Mouse (Mus musculus): ENCODE results near the gene Dlgap1. TPM values are rescaled to one million over a fixed set of nuclear protein-coding genes. Genes with fewer than 3 reads are reported as not detected.
A peak's percentile ranks its signal among the peaks of the same experiment; 100 is the strongest.

The Dlgap1 gene
- polyA plus RNA-seq, 1 experiment from 2014 or later, result 7.4 TPM

- H3K9ac ChIP-seq, result no peak overlapping the region
- no peak for ATAC-seq (ENCODE audit: low FRiP score)
- 94% methylated on average over 9 of the region's 9 CpGs for WGBS
These were observed 657.5 kb downstream of the Dlgap1 start for GRCm38 (mm10) chr17:70626396-70626795.

GRCm38 (mm10) chr17:70626925-70627324 is 658.1 kb downstream of the Dlgap1 start:
- Histone ChIP-seq H3K4me1 (peaks cover 11% of the 10 kb centered on the region; the same call in 1 of the 2 replicates), H3K9ac (no peak overlapping the region), H3K27ac (no peak overlapping the region), H3K36me3 (replicated peaks) (no peaks in the 10 kb centered on the region), H3K4me2 (no peak overlapping the region), H3K9me3 (no peaks in the 10 kb centered on the region), H3K27me3 (no peaks in the 10 kb centered on the region), H3K4me3 (replicated peaks) (no peak overlapping the region)
- 81% methylated on average over 6 of the region's 6 CpGs for whole genome bisulfite sequencing
- no peak for ATAC-seq (ENCODE audit: low FRiP score)

More at GRCm38 (mm10) chr17:70626396-70626795, 657.5 kb downstream of the Dlgap1 start:
- Histone ChIP-seq H3K4me3 (replicated peaks) (no peak overlapping the region), H3K36me3 (replicated peaks) (no peaks in the 10 kb centered on the region), H3K4me1 (peaks cover 11% of the 10 kb centered on the region; the same call in 1 of the 2 replicates), H3K27ac (no peak overlapping the region), H3K27me3 (no peaks in the 10 kb centered on the region), H3K9me3 (no peaks in the 10 kb centered on the region), H3K4me2 (no peak overlapping the region)

DNA sequence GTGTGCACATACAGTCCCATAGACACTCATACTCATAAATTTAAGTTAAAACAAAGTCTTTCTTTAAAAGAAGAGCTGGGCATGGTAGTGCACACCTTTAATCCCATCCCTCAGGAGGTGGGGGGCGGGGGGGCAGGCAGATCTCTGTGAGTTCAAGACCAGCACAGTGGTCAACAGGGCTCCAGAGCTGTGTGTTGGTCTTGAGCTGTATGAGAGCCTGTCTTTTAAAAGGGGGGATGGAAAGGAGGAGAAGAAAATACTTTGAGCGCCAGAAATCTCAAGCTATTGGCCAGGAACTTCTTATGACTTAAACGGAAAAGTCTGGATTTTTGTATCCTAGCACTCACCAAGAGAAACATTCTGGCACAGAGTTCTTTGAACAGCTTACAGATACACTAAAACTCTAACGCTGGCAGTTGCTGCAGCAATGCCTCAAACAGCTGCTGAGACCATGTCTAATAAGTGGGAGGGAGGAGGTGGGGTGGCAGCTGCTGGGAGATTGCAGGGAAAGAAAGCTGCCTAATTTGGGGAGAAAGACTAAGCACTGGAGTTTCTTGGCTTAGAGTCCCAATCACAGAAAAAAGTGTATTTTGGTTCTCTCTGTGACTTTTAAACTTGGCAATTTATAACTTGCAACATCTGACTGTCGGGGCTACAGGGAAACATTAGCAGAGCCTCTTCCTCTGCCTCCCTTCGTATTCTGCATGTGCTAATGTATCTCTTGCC is 660.9 kb downstream of the Dlgap1 start:
- ATAC-seq (ENCODE audit: low FRiP score), result no peak
- no peak overlapping the region for H3K4me3 ChIP-seq (replicated peaks)
- H3K4me1 ChIP-seq, result peaks cover 23% of the 10 kb centered on the region
- 65% methylated on average over 6 of the region's 6 CpGs for WGBS
- H3K9ac ChIP-seq, result no peak overlapping the region
- no peaks in the 10 kb centered on the region for H3K9me3 ChIP-seq
- H3K4me2 ChIP-seq, result no peak overlapping the region
- 0 out of 2 replicates have a peak overlapping the region, but pooled peaks have one; percentile 8 for H3K27ac ChIP-seq
- H3K36me3 ChIP-seq (replicated peaks), result no peaks in the 10 kb centered on the region
- H3K27me3 ChIP-seq, result no peaks in the 10 kb centered on the region

DNA sequence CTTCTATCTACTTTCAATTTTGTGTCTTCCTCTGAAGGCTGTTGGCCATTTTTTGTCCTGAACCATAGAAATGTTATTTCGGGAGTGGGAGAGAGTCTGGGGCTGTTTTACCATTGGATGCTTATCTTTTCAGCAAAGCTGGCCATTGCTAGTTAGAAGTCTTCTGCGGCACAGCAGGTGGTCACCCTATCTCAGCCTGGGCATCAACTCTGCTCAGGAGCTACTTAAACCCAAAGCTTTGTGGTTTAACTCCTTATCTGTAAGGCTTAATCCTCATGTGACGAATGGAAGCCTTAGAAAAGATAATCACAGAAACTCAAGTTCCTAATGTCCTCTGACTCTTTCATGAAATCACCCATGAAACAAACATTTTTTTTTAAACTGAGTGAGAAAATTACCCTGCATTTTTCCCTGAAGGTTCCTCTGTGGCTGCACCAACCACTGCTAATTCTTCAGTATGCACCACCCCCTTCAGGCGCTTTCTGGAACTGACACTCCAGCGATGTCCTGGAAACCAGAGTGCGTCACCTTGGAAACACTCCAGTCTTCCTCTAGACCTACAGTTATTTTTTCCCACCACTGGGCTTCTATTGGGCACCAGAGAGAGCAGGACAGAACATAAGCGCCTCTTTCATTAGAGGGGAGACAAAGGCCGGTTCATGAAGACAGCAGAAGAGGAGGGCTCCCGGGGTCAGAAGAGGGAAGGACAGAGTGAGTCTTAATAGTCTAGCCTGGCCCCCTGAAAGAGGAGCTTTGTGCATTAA is 664.5 kb downstream of the Dlgap1 start:
- Histone ChIP-seq H3K9ac (no peak overlapping the region), H3K4me3 (replicated peaks) (no peak overlapping the region), H3K9me3 (no peaks in the 10 kb centered on the region), H3K27ac (peak overlapping the region; percentile 69; the same call in 1 of the 2 replicates), H3K4me2 (no peak overlapping the region), H3K36me3 (replicated peaks) (no peaks in the 10 kb centered on the region), H3K4me1 (peaks cover 23% of the 10 kb centered on the region), H3K27me3 (no peaks in the 10 kb centered on the region)
- peak; percentile 94 for ATAC-seq (ENCODE audit: low FRiP score)
- WGBS, result 10% methylated on average over 9 of the region's 9 CpGs

DNA sequence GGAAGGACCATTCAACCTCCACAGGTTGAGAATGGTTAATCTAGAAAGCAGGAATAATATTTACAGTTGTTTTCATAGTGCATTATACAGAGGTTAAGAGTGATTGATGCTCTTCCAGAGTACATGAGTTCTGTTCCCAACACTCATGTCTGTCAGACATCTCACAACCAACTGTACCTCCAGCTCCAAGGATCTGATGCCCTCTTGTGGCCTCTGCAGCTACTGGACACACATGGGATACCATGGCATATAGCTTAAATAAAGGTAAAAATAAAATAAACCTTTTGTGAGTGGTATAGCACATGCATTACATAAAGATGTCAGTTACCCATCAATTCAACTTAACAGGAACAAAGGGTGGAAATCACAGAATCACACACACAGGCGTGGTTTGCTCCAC is 674.3 kb downstream of the Dlgap1 start:
- Histone ChIP-seq H3K27me3 (no peaks in the 10 kb centered on the region), H3K27ac (no peak overlapping the region), H3K36me3 (replicated peaks) (no peaks in the 10 kb centered on the region), H3K4me3 (replicated peaks) (no peak overlapping the region), H3K4me2 (no peak overlapping the region), H3K9ac (no peak overlapping the region), H3K9me3 (0 out of 2 replicates have a peak, but pooled peaks cover 8% of the 10 kb centered on the region), H3K4me1 (no peaks in the 10 kb centered on the region)
- 90% methylated on average over 1 of the region's 1 CpGs for WGBS
- no peak for ATAC-seq (ENCODE audit: low FRiP score)

DNA sequence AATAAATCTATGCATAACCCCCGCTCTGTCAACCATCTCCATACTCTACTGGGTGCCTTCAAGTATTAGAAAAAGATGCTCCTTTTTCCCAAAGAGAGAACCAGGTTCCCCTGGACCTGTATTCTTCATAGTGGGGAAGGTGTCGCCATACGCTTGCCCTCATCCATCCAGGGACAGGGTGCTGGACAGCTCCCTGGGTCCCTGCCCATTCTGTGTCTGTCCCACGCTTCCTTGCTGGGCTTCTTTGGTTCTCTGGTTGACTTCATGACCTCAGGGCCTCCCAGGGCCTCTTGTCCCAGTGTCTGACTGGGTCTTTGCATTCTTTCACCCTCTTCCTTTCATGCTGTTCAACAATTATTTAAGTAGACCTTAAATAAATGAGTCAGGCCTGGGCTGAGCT is 677.8 kb downstream of the Dlgap1 start:
- H3K9me3 ChIP-seq, result peaks cover 16% of the 10 kb centered on the region; the same call in 1 of the 2 replicates
- no peaks in the 10 kb centered on the region for H3K36me3 ChIP-seq (replicated peaks)
- no peak for ATAC-seq (ENCODE audit: low FRiP score)
- 47% methylated on average over 4 of the region's 4 CpGs for WGBS
- no peaks in the 10 kb centered on the region for H3K4me1 ChIP-seq
- H3K4me2 ChIP-seq, result no peak overlapping the region
- no peaks in the 10 kb centered on the region for H3K27me3 ChIP-seq
- no peak overlapping the region for H3K27ac ChIP-seq
- H3K9ac ChIP-seq, result no peak overlapping the region
- no peak overlapping the region for H3K4me3 ChIP-seq (replicated peaks)

DNA sequence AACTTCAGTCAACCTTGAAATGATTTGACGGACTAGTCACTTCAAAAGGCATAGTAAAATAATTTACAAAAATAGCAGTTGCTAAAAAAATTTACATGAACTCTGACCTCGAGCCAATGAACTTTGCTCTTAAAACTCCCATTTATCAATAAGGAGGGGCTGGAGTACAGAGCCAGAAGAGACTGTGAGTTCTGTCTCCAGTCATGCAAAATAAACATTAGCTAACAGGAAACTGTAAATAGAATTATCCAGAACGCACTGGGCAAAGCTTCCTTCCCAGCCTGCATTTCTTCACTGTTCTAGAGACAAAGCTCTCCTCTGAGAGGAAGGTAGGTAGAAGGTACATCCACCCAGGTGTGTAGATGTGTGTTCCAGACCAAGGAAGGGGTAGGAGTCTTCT is 692.5 kb downstream of the Dlgap1 start:
- WGBS, result 89% methylated on average over 3 of the region's 3 CpGs
- Histone ChIP-seq H3K36me3 (replicated peaks) (no peaks in the 10 kb centered on the region), H3K27ac (no peak overlapping the region), H3K4me3 (replicated peaks) (no peak overlapping the region), H3K9me3 (no peaks in the 10 kb centered on the region), H3K4me2 (no peak overlapping the region), H3K27me3 (no peaks in the 10 kb centered on the region), H3K9ac (no peak overlapping the region), H3K4me1 (peaks cover 10% of the 10 kb centered on the region; the same call in 1 of the 2 replicates)
- no peak for ATAC-seq (ENCODE audit: low FRiP score)

DNA sequence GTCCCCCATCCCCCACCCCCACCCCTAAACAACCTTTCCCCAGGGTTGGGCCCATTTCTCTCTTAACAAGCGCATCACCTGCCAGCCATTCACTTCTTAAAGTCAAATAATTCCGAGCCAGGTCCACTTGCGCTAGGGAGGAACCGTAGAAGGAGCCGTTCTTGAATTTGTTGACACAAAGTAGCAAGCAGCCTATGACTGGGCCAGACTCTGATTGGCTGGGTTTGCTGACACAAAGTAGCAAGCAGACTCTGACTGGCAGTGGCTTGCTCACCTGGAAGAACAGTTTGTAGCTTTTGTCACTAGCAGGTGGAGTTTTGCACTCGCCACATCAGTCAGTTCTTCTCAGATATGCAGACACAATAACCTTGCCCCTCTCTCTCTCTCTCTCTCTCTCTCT is 695.1 kb downstream of the Dlgap1 start:
- no peak overlapping the region for H3K27ac ChIP-seq
- WGBS, result 92% methylated on average over 6 of the region's 6 CpGs
- no peak overlapping the region for H3K4me2 ChIP-seq
- no peaks in the 10 kb centered on the region for H3K9me3 ChIP-seq
- H3K4me1 ChIP-seq, result peaks cover 10% of the 10 kb centered on the region; the same call in 1 of the 2 replicates
- H3K36me3 ChIP-seq (replicated peaks), result no peaks in the 10 kb centered on the region
- H3K9ac ChIP-seq, result no peak overlapping the region
- no peaks in the 10 kb centered on the region for H3K27me3 ChIP-seq
- H3K4me3 ChIP-seq (replicated peaks), result no peak overlapping the region
- no peak for ATAC-seq (ENCODE audit: low FRiP score)

DNA sequence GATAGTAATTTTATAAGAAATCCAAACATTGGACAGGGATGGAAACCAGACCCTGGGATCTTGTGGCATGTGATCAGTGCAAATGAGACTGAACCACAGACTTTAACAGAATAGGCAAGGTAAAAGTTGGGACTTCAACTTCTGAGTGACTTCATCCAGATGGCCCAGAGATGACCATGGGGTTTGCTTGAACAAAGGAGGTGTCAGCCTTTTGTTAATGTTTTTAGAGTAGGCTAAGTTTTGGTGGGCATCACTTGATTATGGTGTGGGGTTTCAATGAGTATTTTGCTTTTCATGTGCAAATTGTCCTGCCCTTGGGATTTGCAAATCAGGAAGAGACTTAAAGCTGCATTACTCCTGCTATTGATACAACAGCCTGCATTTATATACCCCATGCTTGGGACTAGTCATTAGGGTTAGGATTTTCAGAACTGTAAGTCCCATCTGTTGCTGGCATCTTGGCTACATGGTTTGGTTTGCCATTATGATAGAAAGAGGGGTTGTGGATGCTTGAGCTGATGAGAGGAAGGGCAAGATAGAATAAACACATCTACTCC is 695.7 kb downstream of the Dlgap1 start:
- Histone ChIP-seq H3K27me3 (no peaks in the 10 kb centered on the region), H3K36me3 (replicated peaks) (no peaks in the 10 kb centered on the region), H3K4me2 (no peak overlapping the region), H3K9ac (no peak overlapping the region), H3K27ac (no peak overlapping the region), H3K4me1 (peaks cover 10% of the 10 kb centered on the region; the same call in 1 of the 2 replicates), H3K4me3 (replicated peaks) (no peak overlapping the region), H3K9me3 (no peaks in the 10 kb centered on the region)
- ATAC-seq (ENCODE audit: low FRiP score), result no peak

DNA sequence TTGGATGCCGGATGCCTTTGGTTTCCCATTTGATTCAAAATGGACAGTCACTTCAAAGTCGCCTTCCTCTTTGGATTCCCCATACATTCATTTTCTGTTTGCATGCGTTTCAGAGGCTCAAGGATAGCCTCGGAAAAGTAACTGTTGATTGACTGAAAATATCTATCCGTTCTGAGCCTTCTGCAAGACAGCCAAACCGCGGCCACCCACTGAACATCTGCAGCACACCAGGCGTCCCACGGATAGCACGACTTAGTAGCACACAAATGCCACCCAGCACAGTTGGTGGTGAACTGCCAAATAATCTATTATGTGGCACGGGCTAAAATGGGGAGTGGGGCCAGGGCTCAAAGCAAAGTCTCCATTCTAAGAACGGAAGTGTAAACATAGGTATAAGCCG is 705.1 kb downstream of the Dlgap1 start:
- WGBS, result 87% methylated on average over 13 of the region's 13 CpGs
- Histone ChIP-seq H3K9me3 (no peaks in the 10 kb centered on the region), H3K36me3 (replicated peaks) (no peaks in the 10 kb centered on the region), H3K4me1 (no peaks in the 10 kb centered on the region), H3K27me3 (no peaks in the 10 kb centered on the region), H3K4me3 (replicated peaks) (no peak overlapping the region), H3K27ac (no peak overlapping the region), H3K9ac (no peak overlapping the region), H3K4me2 (no peak overlapping the region)
- no peak for ATAC-seq (ENCODE audit: low FRiP score)

DNA sequence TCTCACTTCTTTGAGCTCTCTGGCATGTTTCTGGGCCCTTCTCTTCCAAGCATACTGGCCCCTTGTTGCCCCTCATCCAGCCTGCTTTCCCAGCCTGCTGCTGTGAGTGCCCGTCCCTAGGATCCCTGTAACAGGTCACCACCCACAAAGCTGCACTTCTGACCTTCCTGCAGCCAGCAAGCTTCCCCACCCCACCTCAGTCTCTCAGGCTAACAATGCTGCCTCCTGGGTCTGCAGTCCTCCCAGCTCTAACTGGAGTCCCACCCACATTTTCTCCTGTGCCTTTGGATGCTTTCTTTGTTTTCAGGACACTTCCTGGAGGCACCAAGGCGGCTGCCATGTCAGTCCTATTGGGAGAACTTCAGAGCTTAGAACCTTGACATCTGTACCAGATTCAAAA is 707.6 kb downstream of the Dlgap1 start:
- Histone ChIP-seq H3K27me3 (no peaks in the 10 kb centered on the region), H3K9ac (no peak overlapping the region), H3K9me3 (no peaks in the 10 kb centered on the region), H3K4me3 (replicated peaks) (no peak overlapping the region), H3K4me1 (no peaks in the 10 kb centered on the region), H3K27ac (no peak overlapping the region), H3K36me3 (replicated peaks) (no peaks in the 10 kb centered on the region), H3K4me2 (no peak overlapping the region)
- 43% methylated on average over 2 of the region's 2 CpGs for WGBS
- ATAC-seq (ENCODE audit: low FRiP score), result no peak

DNA sequence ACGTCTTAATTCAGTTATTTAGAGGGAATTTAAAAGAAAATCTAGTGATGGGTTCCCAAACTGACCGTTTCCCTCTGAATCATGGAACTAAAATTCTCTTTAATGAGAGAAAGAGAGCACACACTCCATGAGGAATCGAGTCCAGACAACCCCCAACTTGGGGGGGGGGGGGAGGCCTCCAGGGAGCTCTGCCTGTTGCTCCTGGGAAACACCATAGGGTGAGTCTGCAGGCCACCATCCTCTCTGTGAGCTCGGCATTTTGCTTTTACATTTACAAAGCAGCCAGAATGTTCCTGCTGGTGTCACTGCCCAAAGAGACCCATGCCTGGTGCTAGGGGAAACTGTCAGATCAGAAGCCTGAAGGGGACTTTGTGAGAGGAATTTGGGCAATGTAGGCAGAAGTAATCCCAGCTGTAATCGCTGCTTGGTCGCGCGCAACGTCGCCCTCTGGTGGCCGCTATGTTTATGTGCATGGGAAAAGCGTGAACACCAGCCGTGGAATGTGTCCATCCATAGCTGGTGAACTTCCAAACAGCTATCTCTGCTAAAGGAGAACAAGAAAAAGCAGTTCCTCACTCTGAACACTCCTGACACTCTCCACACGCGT is 714.8 kb downstream of the Dlgap1 start:
- Histone ChIP-seq H3K27ac (no peak overlapping the region), H3K36me3 (replicated peaks) (no peaks in the 10 kb centered on the region), H3K4me1 (peaks cover 3% of the 10 kb centered on the region), H3K4me2 (no peak overlapping the region), H3K4me3 (replicated peaks) (no peak overlapping the region), H3K9ac (no peak overlapping the region), H3K9me3 (no peaks in the 10 kb centered on the region), H3K27me3 (no peaks in the 10 kb centered on the region)
- WGBS, result 15% methylated on average over 15 of the region's 15 CpGs
- peak; percentile 72 for ATAC-seq (ENCODE audit: low FRiP score)
